Mouse (Mus musculus) central nervous system, embryonic 18 days (tissue): ENCODE measurements around the gene Ppid. TPM values are rescaled to one million over a fixed set of nuclear protein-coding genes. Genes with fewer than 3 reads are reported as not detected.

Experiments
- polyA plus RNA-seq: library from polyadenylated mRNA; depleted of rRNA; stranded (reverse); fragments of >200 nt; gene quantifications from 2 replicates; pipeline ENCODE4 v1.2.3, GENCODE M21; 2012; rRNA removed

Ppid gene
- 90.9 and 98.5 TPM in 2 replicates for polyA plus RNA-seq

GRCm38 (mm10) chr3:79590863-79591792, at the start of gene Ppid:
Ppid (plus strand) TSS chr3:79591342.

DNA sequence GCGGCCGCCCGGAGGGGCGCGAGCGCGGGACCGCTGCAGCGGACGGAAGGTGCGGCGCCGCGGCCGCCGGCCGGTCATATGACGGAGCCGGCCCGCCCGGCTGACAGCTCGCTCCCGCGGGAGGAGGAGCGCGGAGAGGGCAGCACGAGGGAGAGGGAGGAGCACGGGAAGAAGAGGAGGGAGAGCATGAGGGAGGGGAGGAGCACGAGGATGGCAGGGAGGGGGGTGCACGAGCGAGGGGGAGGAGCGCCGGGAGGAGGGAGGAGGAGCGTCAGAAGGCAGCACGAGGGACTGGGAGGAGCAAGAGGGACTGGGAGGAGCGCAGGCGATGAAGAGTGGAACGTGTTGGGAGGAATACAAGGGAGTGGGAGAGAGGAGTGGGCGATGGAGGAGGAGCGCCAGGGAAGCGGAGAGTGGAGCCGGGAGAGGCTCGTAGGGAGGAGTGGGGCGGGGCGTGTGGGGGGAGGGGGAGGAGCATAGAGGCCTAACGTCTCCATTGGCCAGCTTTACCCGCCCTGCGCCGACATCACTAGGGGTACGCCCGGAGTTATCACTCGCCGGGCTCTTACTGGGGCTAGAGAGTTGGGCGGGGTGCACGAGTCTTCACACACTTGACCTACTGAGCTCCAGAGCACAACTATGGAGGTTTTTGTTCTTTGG, 23.3 kb upstream of the Ppid start, which contains the start of gene Fnip2:
TSS of gene Fnip2 (minus strand) at position 94 of the 660 bp plus-strand sequence.

GRCm38 (mm10) chr3:79628561-79629415, 37.6 kb downstream of the Ppid start, which contains the start of gene 4930579G24Rik:
4930579G24Rik (plus strand) TSS chr3:79629079.

DNA sequence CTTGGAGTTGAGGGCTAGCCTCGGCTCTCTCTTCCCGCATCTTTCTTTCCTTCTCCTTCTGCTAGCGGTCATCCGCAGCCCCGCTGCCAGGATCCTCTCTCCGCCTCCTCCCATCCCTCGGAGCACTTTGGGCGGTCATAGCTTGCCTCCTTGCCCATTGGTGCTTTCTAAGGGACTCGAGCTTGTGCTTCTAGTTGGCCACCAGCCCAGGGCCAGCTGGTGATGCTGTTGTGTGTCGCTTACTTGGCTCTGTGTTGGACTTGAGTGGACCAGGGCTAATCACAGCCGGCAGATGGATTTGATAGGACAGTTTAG, 38.2 kb downstream of the Ppid start, which contains the start of gene Etfdh:
TSS of gene Etfdh (minus strand) at position 85 of the 315 bp plus-strand sequence.

Other genes with a start within 250 kb of the Ppid start
- gene Fnip2, start 23.5 kb upstream of the Ppid start, polyA plus RNA-seq, result 17.0 and 18.5 TPM in 2 replicates
- gene 4930579G24Rik, start 37.7 kb downstream of the Ppid start, polyA plus RNA-seq, result 3.3 and 4.2 TPM in 2 replicates
- gene Etfdh, start 38.2 kb downstream of the Ppid start, polyA plus RNA-seq, result 27.0 and 31.8 TPM in 2 replicates
- 2.4 and 2.6 TPM in 2 replicates for gene Rxfp1, start 146.5 kb downstream of the Ppid start, polyA plus RNA-seq